Mouse (Mus musculus) urinary bladder, postnatal 4 days (tissue): ENCODE data around the gene Gm3854.
"Not testable (repeated sequence)": the region's sequence is repeated elsewhere in the genome, so short reads cannot be mapped to it uniquely, and the experiment has no call there.

Source experiments
- DNase-seq, 2 experiments: peaks; one replicate each; pipeline ENCODE4 v3.0.0; 2021 to 2022; ENCODE audit warnings: low spot score in 2 of 2

The Gm3854 gene

DNA sequence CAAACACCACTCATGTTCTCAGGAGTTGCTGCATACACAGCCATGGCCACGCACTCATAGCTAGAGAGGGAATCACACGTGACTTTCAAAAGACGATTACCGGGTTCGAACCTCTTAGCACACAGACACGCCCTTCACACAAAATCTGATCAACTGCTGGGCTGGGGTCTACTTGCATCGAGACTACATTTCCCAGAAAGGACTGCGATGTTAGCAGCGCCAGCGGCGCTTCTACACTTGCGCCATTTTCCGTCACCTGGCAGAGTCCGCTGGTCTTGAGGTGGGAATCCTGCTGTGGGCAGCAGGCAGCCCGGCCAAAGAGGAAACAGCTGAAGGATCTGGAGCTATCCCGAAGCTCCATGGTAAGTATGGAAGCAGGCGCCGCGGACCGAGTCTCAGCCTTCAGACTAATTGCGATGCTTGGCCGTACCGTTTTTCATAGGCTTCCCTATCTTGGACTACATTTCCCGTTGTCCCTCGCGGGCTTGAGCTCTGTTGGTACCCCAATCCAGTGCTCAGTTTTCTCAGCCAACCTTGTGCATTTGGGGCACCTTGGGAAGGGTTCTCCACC, at the start of gene Gm3854:
Gene Gm3854, plus strand, starts transcription at position 259 of the 571 bp plus-strand sequence.
- peak in 1 of 2 experiments; percentile 19 for DNase-seq

DNA sequence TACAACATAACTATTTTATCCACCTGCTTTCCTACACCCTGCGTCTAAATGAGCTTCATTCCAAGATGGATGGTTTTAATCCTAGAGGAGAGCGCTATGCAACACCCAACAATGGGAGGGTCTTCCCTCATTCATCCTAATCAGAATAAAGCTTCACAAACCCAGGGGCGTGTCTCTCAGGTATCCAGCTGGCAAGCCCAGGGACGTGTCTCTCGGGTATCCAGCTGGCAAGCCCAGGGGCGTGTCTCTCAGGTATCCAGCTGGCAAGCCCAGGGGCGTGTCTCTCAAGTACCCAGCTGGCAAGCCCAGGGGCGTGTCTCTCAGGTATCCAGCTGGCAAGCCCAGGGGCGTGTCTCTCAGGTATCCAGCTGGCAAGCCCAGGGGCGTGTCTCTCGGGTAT, 42.8 kb upstream of the Gm3854 start:
- DNase-seq = not testable (repeated sequence)

DNA sequence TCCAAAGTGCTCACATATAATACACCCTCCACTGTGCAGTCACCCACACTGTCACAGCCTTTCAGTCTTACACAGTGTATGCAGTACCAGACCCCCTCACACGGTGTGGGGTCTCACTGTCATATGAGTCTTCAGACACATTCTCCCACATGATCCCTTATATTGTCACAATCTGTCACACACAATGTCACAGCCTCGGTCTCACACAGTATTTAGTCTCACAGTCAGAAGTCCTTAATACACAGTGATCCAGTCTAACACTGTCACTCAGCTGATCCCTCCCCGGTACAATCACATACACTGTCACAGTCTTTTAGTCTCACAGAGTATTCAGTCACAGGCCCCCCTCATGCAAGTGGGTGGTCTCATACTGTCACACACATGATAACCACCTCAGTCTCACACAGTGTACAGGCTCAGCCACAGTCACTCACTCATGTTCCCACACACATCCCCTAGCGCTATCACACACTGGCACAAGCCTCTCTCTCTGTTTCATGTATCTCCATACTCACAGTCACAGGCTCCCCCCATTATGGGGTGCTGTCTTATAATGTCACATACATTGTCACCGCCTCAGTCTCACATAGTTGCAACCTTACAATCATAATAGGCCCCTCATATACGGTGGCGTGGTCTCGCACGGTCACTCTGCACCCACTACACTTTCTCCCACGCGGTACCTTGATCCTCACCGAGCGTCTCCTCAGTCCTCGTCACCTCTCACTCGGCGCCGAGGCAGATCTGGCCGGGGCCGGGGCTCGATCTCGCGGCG, 12.9 kb upstream of the Gm3854 start:
- DNase-seq = no peak

DNA sequence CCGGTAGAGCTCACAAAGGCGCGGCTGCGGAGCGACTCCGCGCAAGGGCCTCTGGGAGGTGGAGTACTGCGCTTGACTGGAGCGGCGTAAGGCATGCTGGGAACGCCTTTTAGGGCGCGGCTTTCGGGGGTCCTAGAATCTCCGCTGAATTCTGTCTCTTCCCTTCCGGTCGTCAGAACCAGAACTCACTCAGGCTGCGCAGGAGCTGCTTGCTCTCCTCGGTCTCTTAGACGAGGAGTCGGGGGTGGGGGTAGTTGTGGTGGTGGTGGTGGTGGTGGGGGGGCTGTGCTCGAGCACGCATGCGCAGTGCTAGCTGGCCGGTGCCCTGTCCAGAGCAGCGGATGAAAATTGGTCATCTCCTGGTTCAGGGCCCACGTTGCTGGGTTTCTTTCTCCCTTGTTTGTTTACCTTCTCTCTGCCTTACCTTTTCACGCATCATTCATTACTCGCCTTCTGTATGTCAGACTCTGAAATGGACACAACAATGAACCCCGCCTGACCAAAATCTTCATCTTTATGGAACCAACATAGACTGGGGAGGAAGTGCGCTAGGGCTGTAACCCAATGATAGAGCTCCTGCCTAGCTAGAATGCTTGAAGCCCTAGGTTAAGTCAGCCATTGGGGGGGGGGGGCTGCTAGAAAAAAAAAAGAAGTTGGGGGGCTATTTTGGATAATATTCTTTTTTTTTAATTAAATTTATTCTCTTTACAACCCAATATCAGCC, 12.2 kb upstream of the Gm3854 start, which contains the start of gene Zfp583:
Gene Zfp583, minus strand, starts transcription at position 53 of the 724 bp plus-strand sequence.
- DNase-seq = peak; percentile 77 to 80

DNA sequence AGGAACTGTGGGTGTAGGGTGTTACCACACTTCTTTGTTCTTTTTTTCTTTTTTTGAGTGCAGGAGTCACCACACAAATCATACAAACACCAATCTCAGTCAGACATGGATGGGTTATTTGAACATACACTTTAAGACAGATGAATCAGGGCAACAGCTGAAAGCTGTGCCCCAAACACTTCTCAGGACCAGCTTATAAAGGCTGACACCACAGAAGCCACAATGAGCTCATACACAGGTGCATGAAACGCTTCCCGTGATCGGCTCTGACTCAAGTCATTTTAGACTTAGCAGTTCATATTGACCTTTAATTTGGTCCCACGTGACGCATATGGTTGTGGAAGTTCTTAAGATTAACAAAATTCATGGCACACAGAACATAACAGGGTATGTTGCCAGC, 3.7 kb upstream of the Gm3854 start:
- no peak for DNase-seq

DNA sequence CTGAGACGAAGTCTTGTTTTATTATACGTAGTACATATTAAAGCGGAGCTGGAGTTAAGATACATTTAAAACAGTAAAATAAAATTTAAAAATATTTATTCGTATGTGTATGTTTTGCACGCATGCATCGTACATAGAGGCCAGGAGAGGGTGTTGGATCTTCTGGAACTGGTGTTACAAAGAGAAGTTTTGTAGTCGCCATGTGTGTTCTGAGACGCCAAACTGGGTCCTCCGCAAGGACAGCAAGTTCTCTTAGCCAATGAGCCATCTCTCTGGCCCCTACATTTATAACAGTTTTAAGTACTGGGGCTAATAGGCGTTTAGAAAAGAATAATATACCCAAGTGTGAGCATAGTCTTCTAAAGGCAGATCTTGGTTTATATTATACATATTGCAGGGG, 565 bp downstream of the Gm3854 start:
- DNase-seq = no peak

DNA sequence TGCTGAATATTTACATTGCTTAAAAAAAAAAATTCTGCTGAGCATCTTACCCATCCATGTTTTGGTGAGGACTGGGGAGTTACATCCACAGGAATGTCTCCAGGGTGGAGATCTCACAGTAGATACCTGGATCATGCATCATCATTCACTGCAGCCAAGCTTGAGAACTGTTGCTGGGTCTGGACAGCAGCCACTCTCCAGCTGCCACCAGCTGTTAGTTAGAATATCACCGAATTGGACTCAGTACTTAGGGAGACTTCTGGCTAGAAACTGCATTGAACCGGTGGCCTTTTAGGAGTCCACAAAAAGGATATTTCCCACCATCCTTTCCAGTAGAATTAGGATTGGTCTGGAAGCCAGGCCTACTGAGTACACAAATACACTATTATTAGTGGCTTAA, 14.6 kb downstream of the Gm3854 start:
- DNase-seq = no peak

DNA sequence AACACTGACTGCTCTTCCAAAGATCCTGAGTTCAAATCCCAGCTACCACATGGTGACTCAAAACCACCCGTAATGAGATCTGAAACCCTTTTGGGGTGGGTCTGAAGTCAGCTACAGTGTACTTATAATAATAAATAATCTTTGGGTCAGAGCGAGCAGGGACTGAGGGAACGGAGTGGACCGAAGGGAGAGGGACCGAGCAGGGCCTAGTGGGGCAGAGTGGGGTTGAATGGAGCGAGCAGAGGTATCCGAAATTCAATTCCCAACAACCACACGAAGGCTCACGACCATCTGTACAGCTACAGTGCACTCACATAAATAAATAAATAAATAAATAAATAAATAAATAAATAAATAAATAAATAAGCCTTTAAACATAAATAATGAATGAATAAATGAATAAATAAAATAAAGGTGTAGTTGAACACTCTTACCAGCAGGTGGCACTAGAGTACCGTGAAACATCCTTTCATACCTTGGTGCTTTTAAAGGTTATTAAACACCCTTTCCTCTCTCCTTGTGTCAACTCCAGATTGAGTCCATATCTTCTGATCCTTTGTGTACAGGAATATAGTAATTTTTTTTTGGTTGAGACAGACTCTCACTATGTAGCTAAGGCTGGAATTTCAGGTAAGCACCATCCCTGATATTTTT, 15.5 kb downstream of the Gm3854 start:
- no peak for DNase-seq

DNA sequence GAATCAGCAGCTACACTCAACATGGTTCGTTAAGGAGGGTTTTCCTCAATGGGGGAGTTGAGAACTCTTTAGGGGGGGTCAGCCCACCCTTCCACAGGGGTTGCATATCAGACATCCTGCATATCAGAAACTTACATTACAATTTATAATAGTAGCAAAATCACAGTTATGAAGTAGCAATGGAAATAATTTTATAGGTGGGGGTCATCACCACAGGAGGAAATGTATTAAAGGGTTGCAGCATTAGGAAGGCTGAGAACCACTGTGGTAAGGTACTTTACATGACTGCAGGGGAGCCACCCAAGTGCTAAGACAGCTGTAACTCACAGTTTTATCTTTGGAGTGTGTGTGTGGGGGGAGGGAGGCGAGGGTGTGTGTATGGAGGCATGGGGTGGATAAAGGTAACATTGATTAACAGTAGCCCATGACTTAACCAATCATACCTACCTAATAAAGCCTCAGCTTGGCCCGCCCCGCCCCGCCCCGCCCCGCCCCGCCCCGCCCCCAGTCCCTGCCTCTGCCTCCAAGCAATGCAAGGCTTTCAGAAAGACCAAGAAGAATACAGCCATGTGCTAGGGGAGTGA, 17.0 kb downstream of the Gm3854 start:
- DNase-seq = no peak

DNA sequence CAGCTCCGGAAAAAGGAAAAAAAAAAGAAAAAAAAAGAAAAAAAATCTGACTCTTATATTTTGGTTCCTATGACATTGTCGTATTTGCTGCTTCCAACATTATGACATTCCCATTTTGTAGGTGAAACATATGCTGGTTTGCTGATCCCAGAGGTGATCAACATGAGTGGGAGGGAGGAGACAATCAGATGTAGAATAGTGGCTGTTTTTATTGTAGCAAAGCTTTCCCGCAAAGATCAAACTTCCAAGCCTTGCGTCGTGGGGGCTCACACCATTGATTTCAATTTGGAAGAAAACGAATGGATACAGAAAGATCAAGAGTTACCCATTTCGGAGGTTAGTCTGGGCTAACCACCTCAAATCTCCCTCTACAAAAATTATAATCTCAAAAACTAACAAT, 18.2 kb downstream of the Gm3854 start:
- DNase-seq = no peak

DNA sequence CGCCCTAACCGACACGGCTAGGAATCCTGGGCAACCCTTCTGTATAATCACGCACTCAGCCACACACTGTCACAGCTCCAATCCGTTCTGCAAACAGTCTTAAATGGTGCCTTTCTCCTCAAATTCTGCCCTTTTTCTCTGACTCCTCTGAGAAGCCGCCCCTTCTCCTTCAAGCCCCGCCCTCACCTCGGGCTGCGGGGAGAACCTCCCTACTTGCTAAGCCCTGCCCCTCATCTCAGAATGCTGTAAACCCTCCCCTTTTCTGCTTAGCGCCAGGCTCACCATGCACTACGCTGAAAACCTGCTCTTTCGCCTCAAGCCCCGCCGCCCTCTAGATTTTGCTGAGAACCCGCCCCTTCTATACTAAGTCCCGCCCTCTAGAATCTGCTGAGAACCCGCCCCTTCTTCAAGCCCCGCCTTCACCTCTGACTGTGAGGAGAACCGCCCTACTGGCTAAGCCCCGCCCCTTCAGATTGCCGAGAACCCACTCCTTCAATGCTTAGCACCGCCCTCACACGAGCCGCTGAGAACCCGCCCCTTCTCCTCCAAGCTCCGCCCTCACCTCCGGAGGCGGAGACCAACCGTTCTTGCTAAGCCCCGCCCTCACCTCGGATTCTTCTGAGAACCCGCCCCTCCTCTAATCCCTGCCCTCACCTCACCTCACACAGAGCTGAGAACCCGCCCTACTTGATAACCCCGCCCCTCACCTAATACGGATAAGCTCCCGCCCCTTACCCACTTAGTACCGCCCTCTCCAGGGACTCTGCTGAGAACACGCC, 18.9 kb downstream of the Gm3854 start:
- DNase-seq = peak; percentile 98 to 99

DNA sequence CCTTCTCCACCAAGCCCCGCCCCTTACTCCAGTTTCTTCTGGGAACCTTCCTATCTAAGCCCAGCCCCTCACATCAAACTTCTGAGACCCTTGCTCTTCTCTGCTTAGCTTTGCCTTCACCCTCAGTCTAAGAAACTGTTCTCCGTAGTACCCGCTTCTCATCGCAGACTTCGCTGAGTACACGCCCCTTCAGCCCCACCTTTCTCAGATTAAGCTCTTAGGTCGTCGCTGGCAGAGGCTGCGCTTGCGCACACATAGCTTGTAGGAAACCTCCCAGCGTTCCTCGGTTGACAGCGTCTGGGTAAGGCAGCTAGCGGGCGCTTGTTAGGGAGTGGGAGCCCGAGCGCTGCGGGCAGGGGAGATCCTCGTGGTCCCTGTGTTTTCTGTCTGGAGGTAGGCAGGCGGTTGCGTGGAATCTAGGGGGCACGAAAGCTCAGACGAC, 19.5 kb downstream of the Gm3854 start, which contains the start of gene Zfp78:
Gene Zfp78, plus strand, starts transcription at position 234 of the 442 bp plus-strand sequence.
- DNase-seq = peak in 1 of 2 experiments; percentile 76

DNA sequence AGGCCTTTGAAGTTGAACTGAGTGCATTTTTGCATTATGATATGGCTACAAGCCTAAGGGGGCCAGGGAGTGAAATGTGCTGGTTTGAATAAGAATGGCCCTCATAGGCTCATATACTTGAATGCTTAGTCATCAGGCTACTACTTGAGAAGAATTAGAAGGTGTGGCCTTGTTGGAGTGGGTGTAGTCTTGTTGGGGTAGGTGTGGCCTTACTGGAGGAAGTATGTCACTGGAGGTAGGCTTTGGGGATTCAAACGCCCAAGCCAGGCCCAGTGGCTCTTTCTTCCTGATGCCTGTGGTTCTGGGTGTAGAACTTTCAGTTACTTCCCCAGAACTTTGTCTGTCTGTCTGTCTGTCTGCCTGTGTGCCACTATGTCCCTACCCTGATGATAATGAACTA, 21.2 kb downstream of the Gm3854 start:
- no peak for DNase-seq

DNA sequence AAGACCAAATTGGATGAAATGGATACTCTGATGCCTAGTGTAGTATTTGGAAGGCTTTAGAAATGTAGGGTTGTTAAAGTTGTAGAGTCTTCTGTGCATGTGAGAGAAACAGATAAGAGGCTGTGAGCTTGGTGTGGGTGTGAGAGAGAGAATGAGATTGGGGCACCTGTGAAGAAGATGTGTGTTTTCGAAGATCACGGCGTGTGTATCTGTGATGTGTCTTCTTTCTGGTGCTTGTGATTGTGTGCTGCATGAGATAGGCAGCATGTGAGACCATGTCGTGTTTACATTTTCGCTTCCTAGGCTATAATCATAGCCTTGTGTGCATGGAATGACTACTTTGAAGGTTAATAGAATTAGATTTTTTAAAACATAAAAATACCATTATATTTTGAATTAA, 23.6 kb downstream of the Gm3854 start:
- no peak for DNase-seq

DNA sequence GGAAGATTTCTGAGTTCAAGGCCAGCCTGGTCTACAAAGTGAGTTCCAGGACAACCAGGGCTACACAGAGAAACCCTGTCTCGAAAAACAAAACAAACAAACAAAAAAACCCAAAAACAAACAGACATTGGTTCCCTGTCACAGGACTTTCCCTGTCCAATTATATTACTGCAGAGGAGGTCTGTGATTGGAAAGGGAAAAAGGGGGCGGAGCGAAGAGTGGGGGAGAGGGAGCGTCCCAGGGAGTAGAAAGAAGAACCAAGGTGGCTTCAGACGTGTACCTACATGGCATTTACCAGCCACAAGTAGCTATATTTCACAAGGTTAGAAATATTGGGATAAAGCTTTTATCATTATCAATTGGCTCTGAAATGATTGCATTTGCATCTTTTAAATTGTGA, 24.6 kb downstream of the Gm3854 start:
- not testable (repeated sequence) for DNase-seq

DNA sequence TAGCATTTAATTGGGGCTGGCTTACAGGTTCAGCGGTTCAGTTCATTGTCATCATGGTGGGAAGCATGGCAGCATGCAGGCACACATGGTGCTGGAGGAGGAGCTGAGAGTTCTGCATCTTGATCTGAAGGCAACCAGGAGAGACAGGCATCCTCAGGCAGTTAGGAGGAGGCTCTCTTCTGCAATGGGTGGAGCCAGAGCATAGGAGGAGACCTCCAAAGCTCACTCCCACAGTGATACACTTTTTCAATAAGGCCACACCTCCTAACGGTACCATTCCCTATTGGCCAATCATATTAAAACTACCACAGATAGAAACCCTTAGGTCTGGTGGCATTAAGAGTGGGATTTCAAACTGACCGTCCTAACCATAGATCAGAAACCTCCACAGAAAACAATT, 25.9 kb downstream of the Gm3854 start:
- no peak for DNase-seq

DNA sequence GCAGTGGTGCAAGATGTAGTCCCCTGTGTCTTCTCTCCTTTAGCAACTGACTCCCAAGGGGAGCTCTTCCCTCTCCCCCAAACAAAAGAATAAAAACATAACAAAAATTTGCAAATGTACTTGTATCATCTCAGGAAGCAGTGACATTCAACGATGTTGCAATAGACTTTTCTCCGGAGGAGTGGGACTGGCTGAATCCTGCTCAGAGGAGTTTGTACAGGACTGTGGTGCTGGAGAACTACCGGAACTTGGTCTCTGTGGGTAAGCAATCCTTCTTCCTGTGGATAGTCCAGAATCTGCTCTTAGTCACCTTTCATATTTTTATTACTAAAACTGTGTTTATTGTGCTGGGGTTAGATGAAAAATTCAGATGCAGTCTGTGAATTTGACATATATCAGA, 29.4 kb downstream of the Gm3854 start:
- DNase-seq = no peak

DNA sequence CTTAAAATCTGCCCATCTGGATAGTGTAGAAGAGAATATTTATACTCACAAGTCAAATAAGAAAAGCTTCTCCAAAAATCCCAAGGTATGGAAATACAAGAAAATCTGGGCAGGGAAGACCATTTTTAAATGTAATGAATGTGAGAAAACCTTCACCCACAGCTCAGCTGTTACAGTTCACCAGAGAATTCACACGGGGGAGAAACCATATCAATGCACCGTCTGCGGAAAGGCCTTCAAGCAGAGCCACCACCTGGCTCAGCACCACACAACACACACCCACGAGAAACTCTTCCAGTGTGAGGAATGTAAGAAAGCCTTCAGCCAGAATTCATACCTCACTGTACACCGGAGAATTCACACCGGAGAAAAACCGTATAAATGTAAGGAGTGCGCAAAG, 34.9 kb downstream of the Gm3854 start:
- DNase-seq = no peak

DNA sequence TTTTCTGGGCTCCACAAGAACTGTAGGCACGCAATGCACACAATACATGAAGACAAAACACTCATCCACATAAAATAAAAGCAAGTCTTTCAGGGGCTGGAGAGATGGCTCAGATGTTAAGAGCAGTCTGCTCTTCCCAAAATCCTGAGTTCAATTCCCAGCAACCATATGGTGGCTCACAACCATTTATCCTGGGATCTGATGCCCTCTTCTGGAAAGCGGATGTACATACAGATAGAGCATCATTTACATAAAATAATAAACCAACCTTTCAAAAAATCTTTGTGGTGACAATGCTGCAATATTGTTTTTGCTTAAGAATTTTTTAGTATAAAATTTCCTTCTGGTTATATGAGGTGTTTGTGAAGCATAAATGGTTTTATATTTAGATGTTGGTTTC, 37.9 kb downstream of the Gm3854 start:
- no peak for DNase-seq

DNA sequence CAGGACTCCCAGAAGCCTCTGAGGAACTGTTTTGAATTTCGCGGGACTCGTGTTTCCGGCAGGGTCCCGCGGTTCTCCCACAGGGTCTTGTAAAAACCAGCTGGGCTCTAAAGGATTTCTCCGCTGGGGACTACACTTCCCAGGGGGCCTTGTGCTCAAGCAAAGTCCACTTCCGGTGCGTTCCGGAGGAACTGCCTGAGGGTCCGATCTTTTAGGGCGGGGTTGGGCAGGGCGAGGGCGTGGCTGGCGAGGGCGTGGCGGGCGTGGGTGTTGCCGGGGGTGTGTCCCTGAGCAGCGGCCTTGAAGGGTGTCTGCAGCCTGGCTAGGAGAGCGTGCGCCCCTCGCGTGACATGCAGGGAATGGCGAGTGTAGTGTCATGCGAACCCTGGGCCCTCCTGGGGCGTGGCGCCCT, 39.5 kb downstream of the Gm3854 start, which contains the start of gene Zfp28:
Gene Zfp28, plus strand, starts transcription at position 252 of the 412 bp plus-strand sequence.
- DNase-seq = peak; percentile 91 to 94

DNA sequence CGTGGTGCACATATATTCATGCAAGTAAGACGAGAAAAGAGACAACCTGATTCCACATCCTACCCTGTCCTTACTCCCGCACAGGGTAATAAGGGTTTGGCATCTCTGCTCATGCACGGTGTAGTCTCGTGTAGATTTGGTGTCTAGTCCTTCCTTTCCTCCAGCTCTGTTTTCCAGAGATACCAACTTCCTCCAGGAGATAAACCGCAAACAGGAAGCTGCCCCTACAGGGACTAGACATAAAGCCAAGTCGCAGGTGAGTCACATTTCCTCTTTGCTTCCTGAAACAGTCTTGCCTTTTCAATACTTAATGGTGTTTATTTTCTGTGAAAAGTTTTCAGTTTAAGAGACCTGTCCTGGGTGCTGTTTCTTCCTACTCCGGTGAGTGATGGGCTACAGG, 40.5 kb downstream of the Gm3854 start:
- no peak for DNase-seq
